Mouse (Mus musculus): ENCODE measurements around the gene Cox16. TPM values are rescaled to one million over a fixed set of nuclear protein-coding genes. Genes with fewer than 3 reads are reported as not detected.
"Not testable (repeated sequence)": the region's sequence is repeated elsewhere in the genome, so short reads cannot be mapped to it uniquely, and the experiment has no call there.

Cox16 gene
- total and polyA plus RNA-seq, 2 experiments from 2014 or later, result 55.1 to 139 TPM

DNA sequence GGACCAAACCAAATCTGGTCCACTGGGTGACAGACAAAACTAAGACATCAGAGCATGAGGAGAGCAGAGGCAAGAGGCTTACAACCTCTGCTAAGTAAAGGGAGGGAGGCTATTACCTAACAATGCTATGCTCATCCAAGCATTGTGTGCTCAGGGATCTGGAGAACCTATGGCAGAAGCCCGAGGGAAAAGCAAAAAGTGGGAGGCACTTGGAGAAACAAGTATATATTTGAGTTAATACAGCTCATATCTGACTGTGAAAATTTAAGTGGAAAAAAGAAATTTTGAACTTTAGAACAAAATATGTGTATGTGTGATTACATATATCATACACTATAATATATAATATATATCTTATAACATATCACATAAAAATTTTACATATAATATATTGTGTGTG, 63.1 kb downstream of the Cox16 start, which contains the start of gene Adam4:
TSS of gene Adam4 (minus strand) at position 101 of the 400 bp plus-strand sequence.
- H3K27me3 ChIP-seq (ENCODE audit: insufficient read depth, low read length), result no peaks in the 10 kb centered on the region
- no peak for DNase-seq (ENCODE audit: low spot score)
- H3K27ac ChIP-seq (ENCODE audit: low read depth, low read length), result no peak within 1 kb of the TSS
- peaks cover 6% of the 10 kb centered on the region; the same call in 1 of the 2 replicates for H3K9me3 ChIP-seq (ENCODE audit: low read length)
- no peak for ATAC-seq (ENCODE audit: low FRiP score)
- no peak within 1 kb of the TSS for H3K9ac ChIP-seq (replicated peaks; ENCODE audit: low read length, poor library complexity, severe bottlenecking)
- TF ChIP-seq CTCF (IDR thresholded peaks at IDR 0.05), result no peak
- WGBS, result 93% methylated on average over 1 of the region's 1 CpGs
- no peaks in the 10 kb centered on the region for H3K4me1 ChIP-seq (ENCODE audit: insufficient read depth, low read length)
- no peak within 1 kb of the TSS for H3K4me3 ChIP-seq (ENCODE audit: low read depth, low read length)
- no peaks in the 10 kb centered on the region; the same call in 1 of the 2 replicates for H3K36me3 ChIP-seq (ENCODE audit: insufficient read depth, low read length)
- H3K4me2 ChIP-seq (ENCODE audit: low read depth, low read length, poor library complexity, severe bottlenecking), result no peak within 1 kb of the TSS

DNA sequence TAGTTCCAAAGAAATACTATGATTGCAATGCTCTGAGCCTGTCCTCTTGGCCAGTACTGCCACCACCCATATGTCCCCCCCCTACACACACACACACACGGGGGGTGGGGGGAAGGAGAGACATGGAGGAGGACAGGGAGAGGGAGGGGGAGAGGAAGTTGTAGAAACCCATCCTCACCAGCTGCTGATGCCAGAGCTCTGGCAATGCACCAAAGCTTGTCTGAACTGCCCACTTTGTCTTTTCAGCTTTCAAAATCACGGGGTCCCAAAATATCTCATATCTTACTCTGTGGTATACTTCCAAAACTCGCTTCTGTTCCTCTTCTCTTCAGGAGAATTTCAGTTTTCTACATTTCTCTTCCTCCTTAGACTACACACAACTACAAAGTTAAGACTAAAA, 71.7 kb downstream of the Cox16 start:
- ATAC-seq (ENCODE audit: low FRiP score) (no peak), DNase-seq (ENCODE audit: low spot score) (no peak)
- Histone ChIP-seq H3K4me1 (ENCODE audit: insufficient read depth, low read length) (no peaks in the 10 kb centered on the region), H3K4me2 (ENCODE audit: low read depth, low read length, poor library complexity, severe bottlenecking) (no peak overlapping the region), H3K27me3 (ENCODE audit: insufficient read depth, low read length) (no peaks in the 10 kb centered on the region), H3K9ac (replicated peaks; ENCODE audit: low read length, poor library complexity, severe bottlenecking) (no peak overlapping the region), H3K36me3 (ENCODE audit: insufficient read depth, low read length) (no peaks in the 10 kb centered on the region), H3K27ac (ENCODE audit: low read depth, low read length) (no peak overlapping the region), H3K4me3 (ENCODE audit: low read depth, low read length) (no peak overlapping the region), H3K9me3 (ENCODE audit: low read length) (no peaks in the 10 kb centered on the region)
- 87% methylated on average over 3 of the region's 3 CpGs for WGBS
- TF ChIP-seq CTCF (IDR thresholded peaks at IDR 0.05), result no peak

DNA sequence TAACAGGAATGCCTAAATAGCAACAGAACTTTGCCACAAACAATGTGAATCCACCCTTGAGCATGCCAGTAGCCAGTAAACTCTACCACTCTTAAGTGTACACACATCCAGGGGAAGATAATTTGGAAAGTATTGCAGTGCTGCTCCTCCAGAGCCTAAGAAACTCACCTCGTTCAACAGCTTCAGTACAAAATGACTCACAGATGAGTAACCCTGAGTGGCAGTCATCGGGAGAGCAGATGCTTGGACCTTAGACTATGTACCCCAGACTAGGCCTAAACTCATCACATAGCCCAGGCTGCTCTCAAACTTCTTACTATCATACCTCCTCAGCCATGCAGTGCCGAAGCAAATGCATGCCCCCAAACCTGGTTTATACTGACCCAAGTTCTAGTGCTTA, 76.0 kb downstream of the Cox16 start:
- TF ChIP-seq CTCF (IDR thresholded peaks at IDR 0.05), result no peak
- no peak overlapping the region for H3K9ac ChIP-seq (replicated peaks; ENCODE audit: low read length, poor library complexity, severe bottlenecking)
- H3K36me3 ChIP-seq (ENCODE audit: insufficient read depth, low read length), result no peaks in the 10 kb centered on the region
- H3K4me2 ChIP-seq (ENCODE audit: low read depth, low read length, poor library complexity, severe bottlenecking), result no peak overlapping the region
- ATAC-seq (ENCODE audit: low FRiP score) (no peak), DNase-seq (ENCODE audit: low spot score) (no peak)
- H3K4me3 ChIP-seq (ENCODE audit: low read depth, low read length), result no peak overlapping the region
- no peaks in the 10 kb centered on the region for H3K9me3 ChIP-seq (ENCODE audit: low read length)
- no peaks in the 10 kb centered on the region for H3K27me3 ChIP-seq (ENCODE audit: insufficient read depth, low read length)
- WGBS, result 90% methylated on average over 3 of the region's 3 CpGs
- no peak overlapping the region for H3K27ac ChIP-seq (ENCODE audit: low read depth, low read length)
- no peaks in the 10 kb centered on the region for H3K4me1 ChIP-seq (ENCODE audit: insufficient read depth, low read length)

DNA sequence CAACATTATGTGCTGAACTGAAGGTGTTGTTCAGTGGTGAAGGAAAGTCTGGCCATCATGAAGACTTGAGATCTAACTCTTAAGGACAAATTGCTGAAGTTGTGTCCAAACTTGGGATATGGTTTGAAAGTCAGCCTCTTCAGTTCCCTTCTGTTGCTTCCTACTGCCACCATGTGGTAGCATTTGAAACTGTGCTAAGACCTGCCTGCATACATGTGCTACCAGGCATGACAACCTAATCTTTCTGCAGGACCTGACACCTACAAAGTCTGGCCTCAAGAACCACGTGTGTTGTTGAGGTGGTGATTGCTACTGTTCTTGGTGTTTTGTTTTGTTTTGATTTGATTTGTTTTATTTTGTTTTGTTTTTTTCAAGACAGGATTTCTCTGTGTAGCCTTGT, 82.7 kb downstream of the Cox16 start:
- H3K4me3 ChIP-seq (ENCODE audit: low read depth, low read length), result no peak overlapping the region
- ATAC-seq (ENCODE audit: low FRiP score) (no peak), DNase-seq (ENCODE audit: low spot score) (peak; percentile 80)
- no peaks in the 10 kb centered on the region for H3K9me3 ChIP-seq (ENCODE audit: low read length)
- H3K36me3 ChIP-seq (ENCODE audit: insufficient read depth, low read length), result no peaks in the 10 kb centered on the region
- H3K9ac ChIP-seq (replicated peaks; ENCODE audit: low read length, poor library complexity, severe bottlenecking), result no peak overlapping the region
- 10% methylated on average over 1 of the region's 1 CpGs for WGBS
- no peak overlapping the region for H3K27ac ChIP-seq (ENCODE audit: low read depth, low read length)
- no peaks in the 10 kb centered on the region for H3K27me3 ChIP-seq (ENCODE audit: insufficient read depth, low read length)
- no peak overlapping the region for H3K4me2 ChIP-seq (ENCODE audit: low read depth, low read length, poor library complexity, severe bottlenecking)
- no peaks in the 10 kb centered on the region for H3K4me1 ChIP-seq (ENCODE audit: insufficient read depth, low read length)
- peak; percentile 95 for TF ChIP-seq CTCF (IDR thresholded peaks at IDR 0.05)

DNA sequence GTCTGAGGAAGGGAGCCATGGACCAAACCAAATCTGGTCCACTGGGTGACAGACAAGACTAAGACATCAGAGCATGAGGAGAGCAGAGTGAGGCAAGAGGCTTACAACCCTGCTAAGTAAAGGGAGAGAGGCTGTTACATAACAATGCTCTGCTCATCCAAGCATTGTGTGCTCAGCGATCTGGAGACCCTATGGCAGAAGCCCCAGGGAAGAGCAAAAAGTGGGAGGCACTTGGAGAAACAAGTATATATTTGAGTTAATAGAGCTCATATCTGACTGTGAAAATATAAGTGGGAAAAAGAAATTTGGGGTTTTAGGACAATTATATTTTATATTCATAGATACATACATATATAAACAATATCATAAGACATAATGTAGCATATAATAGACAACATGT, 105.6 kb downstream of the Cox16 start, which contains the start of gene Gm4787:
TSS of gene Gm4787 (minus strand) at position 101 of the 400 bp plus-strand sequence.
- DNase-seq (ENCODE audit: low spot score); ATAC-seq (ENCODE audit: low FRiP score); H3K4me1 ChIP-seq (ENCODE audit: insufficient read depth, low read length); H3K4me3 ChIP-seq (ENCODE audit: low read depth, low read length); H3K27ac ChIP-seq (ENCODE audit: low read depth, low read length); H3K9ac ChIP-seq (replicated peaks; ENCODE audit: low read length, poor library complexity, severe bottlenecking); H3K27me3 ChIP-seq (ENCODE audit: insufficient read depth, low read length); H3K36me3 ChIP-seq (ENCODE audit: insufficient read depth, low read length); H3K9me3 ChIP-seq (ENCODE audit: low read length); H3K4me2 ChIP-seq (ENCODE audit: low read depth, low read length, poor library complexity, severe bottlenecking): not testable (repeated sequence)
- WGBS, result 33% methylated on average over 1 of the region's 1 CpGs

DNA sequence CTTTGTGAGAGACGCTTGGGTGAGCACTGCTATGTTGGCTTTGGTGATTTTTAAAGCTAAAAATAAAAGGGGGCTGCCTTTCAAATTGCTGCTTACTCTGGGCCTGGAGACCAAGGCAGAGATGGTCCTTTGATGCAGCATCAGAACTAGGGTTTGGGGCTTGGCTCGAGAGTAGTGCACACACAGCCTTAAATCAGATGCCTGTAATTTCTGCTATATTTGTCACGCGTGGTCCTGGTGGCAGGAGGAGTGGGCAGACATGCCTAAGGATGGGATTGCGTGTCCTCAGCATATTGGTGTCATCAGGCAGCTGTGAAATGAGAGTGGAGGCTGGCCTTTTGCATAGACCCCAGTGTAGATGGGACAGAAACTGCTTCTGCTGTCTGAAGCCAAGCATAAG, 151.1 kb downstream of the Cox16 start:
- Histone ChIP-seq H3K27ac (ENCODE audit: low read depth, low read length) (peak overlapping the region; percentile 94), H3K9ac (replicated peaks; ENCODE audit: low read length, poor library complexity, severe bottlenecking) (peak overlapping the region; percentile 78), H3K9me3 (ENCODE audit: low read length) (no peaks in the 10 kb centered on the region), H3K27me3 (ENCODE audit: insufficient read depth, low read length) (no peaks in the 10 kb centered on the region), H3K4me1 (ENCODE audit: insufficient read depth, low read length) (0 out of 2 replicates have a peak, but pooled peaks cover 3% of the 10 kb centered on the region), H3K4me3 (ENCODE audit: low read depth, low read length) (peak overlapping the region; percentile 84), H3K36me3 (ENCODE audit: insufficient read depth, low read length) (no peaks in the 10 kb centered on the region), H3K4me2 (ENCODE audit: low read depth, low read length, poor library complexity, severe bottlenecking) (peak overlapping the region; percentile 95)
- ATAC-seq (ENCODE audit: low FRiP score) (no peak), DNase-seq (ENCODE audit: low spot score) (no peak)
- TF ChIP-seq CTCF (IDR thresholded peaks at IDR 0.05), result no peak
- WGBS, result 52% methylated on average over 5 of the region's 5 CpGs
